Mouse (Mus musculus): ENCODE measurements at regions not wholly inside any gene's neighbourhood (a gene's known extent, or its start where the extent isn't known, plus 50 kb on each side); places are given as distances from the start of the nearest gene placed in this dataset.

GRCm38 (mm10) chr3:62801044-62801443 is 196.1 kb upstream of the Gpr149 start:
- no peaks in the 10 kb centered on the region for H3K4me1 ChIP-seq (replicated peaks; ENCODE audit: insufficient read depth, low read length)
- H3K9me3 ChIP-seq (replicated peaks; ENCODE audit: low read length), result no peaks in the 10 kb centered on the region
- no peak overlapping the region for H3K27ac ChIP-seq
- ATAC-seq (replicated peaks; ENCODE audit: low FRiP score, low read depth) (peak; percentile 93), DNase-seq (ENCODE audit: low spot score) (peak; percentile 47)
- 28% methylated on average over 2 of the region's 2 CpGs for WGBS
- no peak overlapping the region for H3K9ac ChIP-seq (ENCODE audit: low read depth, low read length)
- H3K36me3 ChIP-seq (ENCODE audit: insufficient read depth, low read length), result no peaks in the 10 kb centered on the region
- H3K4me2 ChIP-seq (ENCODE audit: low read length), result no peak overlapping the region
- TF ChIP-seq CTCF (IDR thresholded peaks at IDR 0.05; ENCODE audit: low read depth), result no peak
- H3K27me3 ChIP-seq (ENCODE audit: insufficient read depth, low read length), result no peaks in the 10 kb centered on the region
- H3K4me3 ChIP-seq (replicated peaks; ENCODE audit: low read depth, low read length), result no peak overlapping the region

- H3K4me1 ChIP-seq (replicated peaks; ENCODE audit: insufficient read depth, low read length), result no peaks in the 10 kb centered on the region
- no peak overlapping the region for H3K9ac ChIP-seq (ENCODE audit: low read depth, low read length)
- no peak overlapping the region for H3K4me3 ChIP-seq (replicated peaks; ENCODE audit: low read depth, low read length)
- H3K27ac ChIP-seq, result no peak overlapping the region
- DNase-seq (ENCODE audit: low spot score) (no peak), ATAC-seq (replicated peaks; ENCODE audit: low FRiP score, low read depth) (no peak)
- no peaks in the 10 kb centered on the region for H3K36me3 ChIP-seq (ENCODE audit: insufficient read depth, low read length)
- WGBS, result 50% methylated on average over 2 of the region's 2 CpGs
- H3K4me2 ChIP-seq (ENCODE audit: low read length), result no peak overlapping the region
- H3K9me3 ChIP-seq (replicated peaks; ENCODE audit: low read length), result no peaks in the 10 kb centered on the region
- H3K27me3 ChIP-seq (ENCODE audit: insufficient read depth, low read length), result no peaks in the 10 kb centered on the region
- TF ChIP-seq CTCF (IDR thresholded peaks at IDR 0.05; ENCODE audit: low read depth), result no peak
These were observed 181.3 kb upstream of the Gpr149 start for GRCm38 (mm10) chr3:62786233-62786632.
